Mouse (Mus musculus) brain, embryonic 14.5 days (tissue): ENCODE results near the gene Olfr292.

Experiments used
- CTCF ChIP-seq: fragments of 200-500 bp; IDR thresholded peaks from 2 replicates; pipeline ENCODE4 v1.5.1; 2012; ENCODE audit warnings: inconsistent platforms, mild to moderate bottlenecking, moderate library complexity, borderline replicate concordance; ENCODE audit not compliant: insufficient read depth, insufficient read length; ENCODE audit errors: extremely low read depth
- POLR2A ChIP-seq: fragments of 200-500 bp; IDR thresholded peaks from 2 replicates; pipeline ENCODE4 v1.6.1; 2012; ENCODE audit warnings: mild to moderate bottlenecking, inconsistent platforms, borderline replicate concordance; ENCODE audit not compliant: poor library complexity, insufficient read depth, insufficient read length, severe bottlenecking; ENCODE audit errors: extremely low read depth

DNA sequence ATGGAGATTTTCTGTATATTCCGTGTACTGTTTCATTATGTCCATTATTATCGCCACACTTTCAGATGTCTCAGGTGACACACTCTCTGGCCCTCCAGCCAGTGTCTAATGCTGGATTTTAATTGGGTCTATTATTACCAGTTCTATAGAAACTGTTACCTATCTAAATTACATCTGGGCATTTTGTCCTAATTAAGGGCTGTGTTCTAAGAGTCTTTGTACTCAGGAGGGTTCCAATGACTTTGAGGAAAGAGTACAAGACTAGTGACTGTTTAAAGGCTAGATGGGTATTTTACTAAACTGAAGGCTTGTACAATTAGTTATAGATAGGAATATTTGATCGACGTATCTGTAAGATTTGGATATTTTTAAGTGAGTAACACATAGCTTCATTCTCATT, 39.4 kb upstream of the Olfr292 start, which contains the start of gene Olfr293:
- TF ChIP-seq CTCF: no peak
- no peak for TF ChIP-seq POLR2A
